16 mouse cellular contexts compared by ENCODE assay signal in genomic region chr16:30227352-30227751, GRCm38 (mm10). TPM values are rescaled to one million over a fixed set of nuclear protein-coding genes. Genes with fewer than 3 reads are reported as not detected.
DNase-seq lines count a peak whose midpoint lies in the region; ATAC-seq lines count a peak whose summit lies in the region.
"Had no signal": no experiment of that assay in that cellular context is flagged by ENCODE, and none has a peak within 500 bp of the region (broad histone marks: within the 10 kb centered on the region; RNA-seq: fewer than 3 reads in every experiment).

No protein-coding gene starts in this region.

- 34% methylated on average over 7 of the region's 7 CpGs for WGBS in heart, embryonic 16.5 days

- DNase-seq in heart, adult 11 months, result no peak
- peak; percentile 96 for DNase-seq in 416B (ENCODE audit: low read depth)
- peak; percentile 36 for DNase-seq in induced T-regulatory cell, adult 2 months (ENCODE audit: low read depth)
- DNase-seq in spleen, adult 12 weeks (ENCODE audit: low spot score), result peak; percentile 23
- no peak for DNase-seq in urinary bladder, postnatal 36 days (ENCODE audit: low spot score in 2 of 2)
- DNase-seq in left cerebral cortex, postnatal 14 days (ENCODE audit: low spot score in 2 of 2), result no peak
- no peak for DNase-seq in left cerebral cortex, postnatal 4 days
- DNase-seq: adrenal gland, postnatal 25 days; cerebellum, adult 2 months; right cerebral cortex, adult 18-20 months had no signal

- no peaks in the 10 kb centered on the region for H3K36me3 ChIP-seq in heart, embryonic 16.5 days (ENCODE audit: control insufficient read depth, insufficient read depth)
- H3K36me3 ChIP-seq: embryonic facial prominence, embryonic 13.5 days; heart, embryonic 10.5 days; hindbrain, embryonic 15.5 days had no signal

- no peak overlapping the region for H3K4me3 ChIP-seq in heart, embryonic 16.5 days (ENCODE audit: low read length)
- H3K4me3 ChIP-seq: embryonic facial prominence, embryonic 13.5 days; heart, embryonic 10.5 days; hindbrain, embryonic 15.5 days had no signal

- intact Hi-C loops in left cerebral cortex, postnatal 14 days (cut with DNase I), result no loop called here
- intact Hi-C loops in left cerebral cortex, postnatal 4 days (cut with DNase I), result no loop called here

- peak; percentile 38 for ATAC-seq in heart, embryonic 16.5 days (replicated peaks; ENCODE audit: extremely low read depth, insufficient read depth, low FRiP score)

- no peak overlapping the region for H3K9ac ChIP-seq in heart, embryonic 16.5 days (ENCODE audit: low read length)
- H3K9ac ChIP-seq: embryonic facial prominence, embryonic 13.5 days; hindbrain, embryonic 15.5 days had no signal

- H3K4me2 ChIP-seq in heart, embryonic 16.5 days (ENCODE audit: low read depth, low read length), result no peak overlapping the region
- H3K4me2 ChIP-seq: embryonic facial prominence, embryonic 13.5 days; hindbrain, embryonic 15.5 days had no signal

- H3K27me3 ChIP-seq in heart, embryonic 16.5 days (ENCODE audit: control insufficient read depth, insufficient read depth, low read length), result no peaks in the 10 kb centered on the region

- H3K9me3 ChIP-seq in heart, embryonic 16.5 days (replicated peaks; ENCODE audit: control insufficient read depth, low read length), result no peaks in the 10 kb centered on the region
- H3K9me3 ChIP-seq: embryonic facial prominence, embryonic 13.5 days; heart, embryonic 10.5 days; hindbrain, embryonic 15.5 days had no signal

- H3K4me1 ChIP-seq in heart, embryonic 16.5 days (ENCODE audit: control insufficient read depth, insufficient read depth, low read length), result no peaks in the 10 kb centered on the region
- H3K4me1 ChIP-seq: hindbrain, embryonic 15.5 days had no signal

- no peak overlapping the region for H3K27ac ChIP-seq in heart, embryonic 16.5 days (ENCODE audit: low read length)
- H3K27ac ChIP-seq: embryonic facial prominence, embryonic 13.5 days; heart, embryonic 10.5 days; hindbrain, embryonic 15.5 days had no signal

RNA-seq across cellular contexts. Expression of gene Cpn2, which starts 39.9 kb away (rescaled TPM):
- not detected in 2 replicates for polyA plus RNA-seq in heart, embryonic 16.5 days (2015; fragmentation: Nextera tagmentation; extraction: Ambion mirVana)
- not detected for total RNA-seq in left cerebral cortex, postnatal 14 days (2021)
- not detected for total RNA-seq in left cerebral cortex, postnatal 4 days (2021)
- total RNA-seq: layer of hippocampus, postnatal 14 days had no signal
- polyA plus RNA-seq: cerebellum, adult 2 months; embryonic facial prominence, embryonic 13.5 days; hindbrain, embryonic 15.5 days had no signal

RNA-seq across cellular contexts. Expression of gene Lrrc15, which starts 55.7 kb away (rescaled TPM):
- polyA plus RNA-seq in heart, embryonic 16.5 days (2015; fragmentation: Nextera tagmentation; extraction: Ambion mirVana), result 0.21 and 0.26 TPM in 2 replicates
- total RNA-seq in left cerebral cortex, postnatal 14 days (2021), result under 1 TPM in 1 of 2 experiments, not detected in 1; 0.07 TPM
- under 1 TPM in 1 of 2 experiments, not detected in 1; 0.12 TPM for total RNA-seq in left cerebral cortex, postnatal 4 days (2021)
- total RNA-seq: adrenal gland, postnatal 25 days; liver, adult 2 months had no signal
- polyA plus RNA-seq: cerebellum, adult 2 months; liver, adult 2 months had no signal

Comparison
In these comparisons a context has a peak if more than half of its experiments do, and no peak if none do; other contexts are left out.
1. DNase-seq: peak in 416B (single experiment), induced T-regulatory cell, adult 2 months (single experiment) and spleen, adult 12 weeks (single experiment); none in heart, adult 11 months (single experiment), urinary bladder, postnatal 36 days (0 of 2), left cerebral cortex, postnatal 14 days (0 of 2) and left cerebral cortex, postnatal 4 days (single experiment).